Mouse (Mus musculus): ENCODE results near the gene Pgm5. TPM values are rescaled to one million over a fixed set of nuclear protein-coding genes. Genes with fewer than 3 reads are reported as not detected.

Gene Pgm5
- polyA plus RNA-seq, 1 experiment from 2014 or later: 3.3 TPM

- 61% methylated on average over 3 of the region's 3 CpGs for WGBS
Observed at GRCm38 (mm10) chr19:24671571-24671970, 190.1 kb downstream of the Pgm5 start.

DNA sequence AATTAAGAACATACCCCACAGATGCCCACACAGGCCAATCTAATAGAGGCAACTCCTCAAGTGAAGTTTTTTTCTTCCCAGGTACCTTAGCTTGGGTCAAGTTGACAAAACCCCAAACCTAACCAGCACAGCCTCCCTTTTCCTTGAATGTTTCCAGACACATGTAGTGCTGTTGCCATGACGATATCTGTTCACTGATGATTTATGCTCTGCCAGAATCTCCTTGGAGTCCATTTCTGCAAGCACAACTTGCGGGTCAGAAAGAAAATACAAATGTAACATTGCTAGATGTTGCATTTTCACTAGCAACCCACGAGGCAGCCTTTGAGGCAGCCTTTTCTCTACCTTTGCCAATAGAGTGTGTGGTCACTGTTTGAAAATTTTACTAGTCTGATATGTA, 194.1 kb downstream of the Pgm5 start:
- TF ChIP-seq CTCF (IDR thresholded peaks at IDR 0.05; ENCODE audit: low read depth): no peak
- no peak overlapping the region for H3K4me3 ChIP-seq (ENCODE audit: low read depth, low read length)
- no peak for ATAC-seq
- H3K36me3 ChIP-seq (ENCODE audit: control insufficient read depth, insufficient read depth): no peaks in the 10 kb centered on the region
- H3K27ac ChIP-seq (ENCODE audit: low read depth, low read length): no peak overlapping the region
- WGBS: 85% methylated on average over 3 of the region's 3 CpGs
- no peaks in the 10 kb centered on the region for H3K9me3 ChIP-seq (ENCODE audit: control insufficient read depth)
- H3K27me3 ChIP-seq (replicated peaks; ENCODE audit: control insufficient read depth, insufficient read depth, low read length): no peaks in the 10 kb centered on the region
- no peak overlapping the region for H3K9ac ChIP-seq (ENCODE audit: low read depth, low read length)
- H3K4me1 ChIP-seq (replicated peaks; ENCODE audit: control insufficient read depth, insufficient read depth, low read length): no peaks in the 10 kb centered on the region; the same call in 1 of the 2 replicates
- H3K4me2 ChIP-seq (replicated peaks; ENCODE audit: low read depth): no peak overlapping the region

More at GRCm38 (mm10) chr19:24671571-24671970, 190.1 kb downstream of the Pgm5 start:
- 0 out of 2 replicates have a peak, but pooled peaks have one; percentile 36 for ATAC-seq
- H3K27me3 ChIP-seq (replicated peaks; ENCODE audit: control insufficient read depth, insufficient read depth, low read length): no peaks in the 10 kb centered on the region
- no peaks in the 10 kb centered on the region for H3K9me3 ChIP-seq (ENCODE audit: control insufficient read depth)
- no peak overlapping the region for H3K4me2 ChIP-seq (replicated peaks; ENCODE audit: low read depth)
- no peak overlapping the region for H3K27ac ChIP-seq (ENCODE audit: low read depth, low read length)
- H3K36me3 ChIP-seq (ENCODE audit: control insufficient read depth, insufficient read depth): no peaks in the 10 kb centered on the region
- no peak for TF ChIP-seq CTCF (IDR thresholded peaks at IDR 0.05; ENCODE audit: low read depth)
- no peak overlapping the region for H3K9ac ChIP-seq (ENCODE audit: low read depth, low read length)
- peaks cover 6% of the 10 kb centered on the region; the same call in 1 of the 2 replicates for H3K4me1 ChIP-seq (replicated peaks; ENCODE audit: control insufficient read depth, insufficient read depth, low read length)
- no peak overlapping the region for H3K4me3 ChIP-seq (ENCODE audit: low read depth, low read length)

DNA sequence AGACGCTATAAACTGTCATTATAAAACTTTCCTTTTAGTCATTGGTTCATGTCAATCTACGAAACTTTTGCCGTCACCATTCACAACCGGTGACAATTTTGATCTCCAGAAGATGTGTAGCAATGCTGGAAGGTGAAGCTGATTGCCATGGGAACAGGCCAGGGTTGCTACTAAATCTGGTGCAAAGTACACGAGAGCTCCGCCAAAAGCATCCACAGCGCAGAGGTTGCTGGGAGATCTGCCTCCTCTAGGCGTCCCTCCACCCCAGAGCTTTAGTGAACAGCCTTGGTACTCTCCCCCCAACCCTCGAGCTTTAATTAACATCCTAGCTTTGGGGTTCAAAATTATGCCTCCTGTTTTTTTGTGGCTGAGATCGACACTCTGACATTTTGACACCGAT, 195.9 kb downstream of the Pgm5 start:
- WGBS: 79% methylated on average over 11 of the region's 11 CpGs
- Histone ChIP-seq H3K4me3 (ENCODE audit: low read depth, low read length) (no peak overlapping the region), H3K27ac (ENCODE audit: low read depth, low read length) (no peak overlapping the region), H3K27me3 (replicated peaks; ENCODE audit: control insufficient read depth, insufficient read depth, low read length) (no peaks in the 10 kb centered on the region), H3K36me3 (ENCODE audit: control insufficient read depth, insufficient read depth) (no peaks in the 10 kb centered on the region), H3K4me2 (replicated peaks; ENCODE audit: low read depth) (no peak overlapping the region), H3K9ac (ENCODE audit: low read depth, low read length) (no peak overlapping the region), H3K9me3 (ENCODE audit: control insufficient read depth) (no peaks in the 10 kb centered on the region), H3K4me1 (replicated peaks; ENCODE audit: control insufficient read depth, insufficient read depth, low read length) (no peaks in the 10 kb centered on the region; the same call in 1 of the 2 replicates)
- TF ChIP-seq CTCF (IDR thresholded peaks at IDR 0.05; ENCODE audit: low read depth): no peak
- no peak for ATAC-seq

GRCm38 (mm10) chr19:24662346-24662745, 199.3 kb downstream of the Pgm5 start:
- Histone ChIP-seq H3K4me2 (replicated peaks; ENCODE audit: low read depth) (no peak overlapping the region), H3K4me3 (ENCODE audit: low read depth, low read length) (no peak overlapping the region), H3K9me3 (ENCODE audit: control insufficient read depth) (no peaks in the 10 kb centered on the region), H3K36me3 (ENCODE audit: control insufficient read depth, insufficient read depth) (no peaks in the 10 kb centered on the region), H3K9ac (ENCODE audit: low read depth, low read length) (no peak overlapping the region), H3K27ac (ENCODE audit: low read depth, low read length) (no peak overlapping the region), H3K4me1 (replicated peaks; ENCODE audit: control insufficient read depth, insufficient read depth, low read length) (no peaks in the 10 kb centered on the region; the same call in 1 of the 2 replicates), H3K27me3 (replicated peaks; ENCODE audit: control insufficient read depth, insufficient read depth, low read length) (no peaks in the 10 kb centered on the region)
- no peak for ATAC-seq
- no peak for TF ChIP-seq CTCF (IDR thresholded peaks at IDR 0.05; ENCODE audit: low read depth)
- 98% methylated on average over 2 of the region's 2 CpGs for WGBS

DNA sequence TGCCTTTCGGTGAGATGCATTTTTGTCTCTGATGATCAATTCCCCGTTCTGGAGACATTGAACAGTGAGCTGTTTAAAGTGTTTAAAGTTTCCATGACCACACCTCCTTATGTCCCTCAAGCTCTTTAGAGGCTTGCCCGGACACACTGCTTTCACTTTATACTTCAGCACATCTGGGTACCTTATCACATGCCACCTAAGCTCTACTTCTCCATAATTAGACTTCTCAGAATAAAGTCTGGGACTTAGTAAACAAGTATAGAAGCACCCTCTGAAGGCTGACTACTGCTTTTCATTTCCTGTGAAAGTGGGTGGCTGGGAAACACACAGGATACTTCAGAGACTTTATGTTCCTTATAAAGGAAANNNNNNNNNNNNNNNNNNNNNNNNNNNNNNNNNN, 204.7 kb downstream of the Pgm5 start:
- Histone ChIP-seq H3K27me3 (replicated peaks; ENCODE audit: control insufficient read depth, insufficient read depth, low read length) (no peaks in the 10 kb centered on the region), H3K4me2 (replicated peaks; ENCODE audit: low read depth) (no peak overlapping the region), H3K4me3 (ENCODE audit: low read depth, low read length) (no peak overlapping the region), H3K36me3 (ENCODE audit: control insufficient read depth, insufficient read depth) (no peaks in the 10 kb centered on the region), H3K27ac (ENCODE audit: low read depth, low read length) (no peak overlapping the region), H3K9me3 (ENCODE audit: control insufficient read depth) (no peaks in the 10 kb centered on the region), H3K4me1 (replicated peaks; ENCODE audit: control insufficient read depth, insufficient read depth, low read length) (no peaks in the 10 kb centered on the region), H3K9ac (ENCODE audit: low read depth, low read length) (no peak overlapping the region)
- 46% methylated on average over 3 of the region's 3 CpGs for WGBS
- ATAC-seq: no peak
- TF ChIP-seq CTCF (IDR thresholded peaks at IDR 0.05; ENCODE audit: low read depth): no peak

GRCm38 (mm10) chr19:24653230-24653799, 208.3 kb downstream of the Pgm5 start:
- H3K4me2 ChIP-seq (replicated peaks; ENCODE audit: low read depth): no peak overlapping the region
- WGBS: 70% methylated on average over 9 of the region's 9 CpGs
- no peaks in the 10 kb centered on the region for H3K9me3 ChIP-seq (ENCODE audit: control insufficient read depth)
- no peaks in the 10 kb centered on the region for H3K36me3 ChIP-seq (ENCODE audit: control insufficient read depth, insufficient read depth)
- TF ChIP-seq CTCF (IDR thresholded peaks at IDR 0.05; ENCODE audit: low read depth): no peak
- no peak for ATAC-seq
- H3K27me3 ChIP-seq (replicated peaks; ENCODE audit: control insufficient read depth, insufficient read depth, low read length): no peaks in the 10 kb centered on the region
- H3K4me1 ChIP-seq (replicated peaks; ENCODE audit: control insufficient read depth, insufficient read depth, low read length): no peaks in the 10 kb centered on the region
- H3K27ac ChIP-seq (ENCODE audit: low read depth, low read length): no peak overlapping the region
- H3K4me3 ChIP-seq (ENCODE audit: low read depth, low read length): no peak overlapping the region
- H3K9ac ChIP-seq (ENCODE audit: low read depth, low read length): no peak overlapping the region

Data from intestine, postnatal 0 days (tissue).